Mouse (Mus musculus) naive thymus-derived CD4-positive, alpha-beta T cell, adult 5 months (primary cell): ENCODE data around the gene Olfr725. TPM values are rescaled to one million over a fixed set of nuclear protein-coding genes. Genes with fewer than 3 reads are reported as not detected.

Source experiments
- polyA plus RNA-seq: library from polyadenylated mRNA; unstranded; fragments of 100-300 nt; shearing (Covaris generic); gene quantifications from one replicate; pipeline ENCODE4 v1.2.1, GENCODE M21; 2017

Olfr725 gene
- not detected for polyA plus RNA-seq

DNA sequence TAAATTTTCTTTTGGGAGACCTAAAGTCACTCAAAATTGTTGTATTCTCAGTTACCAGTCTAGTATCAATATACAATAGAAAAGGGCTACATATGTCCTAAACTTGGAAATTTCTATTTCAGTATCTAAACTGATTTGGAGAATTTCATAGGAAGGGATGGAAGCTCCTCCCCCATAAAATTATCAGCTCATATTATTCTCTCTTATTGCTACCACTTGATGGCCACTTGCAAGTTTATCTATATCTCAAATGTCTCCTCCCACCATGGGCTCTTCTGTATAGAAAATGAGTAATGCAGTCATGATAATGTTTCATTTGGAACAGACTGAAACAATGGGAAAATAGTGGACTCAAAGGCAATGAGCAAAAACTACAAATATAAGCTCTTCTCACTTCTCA lies at the start of gene Olfr725:
Gene Olfr725 (minus strand): TSS at position 101 of the 400 bp plus-strand sequence.

Other genes starting within 250 kb of the Olfr725 start
- gene Olfr722, start 138.4 kb downstream of the Olfr725 start, polyA plus RNA-seq = not detected
- gene Olfr723, start 108.6 kb downstream of the Olfr725 start, polyA plus RNA-seq = not detected
- not detected for gene Olfr724, start 77.1 kb downstream of the Olfr725 start, polyA plus RNA-seq
- not detected for gene Olfr726, start 50.6 kb upstream of the Olfr725 start, polyA plus RNA-seq
- 0.30 TPM for gene Olfr727, start 82.8 kb upstream of the Olfr725 start, polyA plus RNA-seq
- not detected for gene Olfr728, start 102.3 kb upstream of the Olfr725 start, polyA plus RNA-seq
- gene Olfr729, start 112.5 kb upstream of the Olfr725 start, polyA plus RNA-seq = 0.30 TPM
- gene Olfr730, start 147.8 kb upstream of the Olfr725 start, polyA plus RNA-seq = not detected
- 0.06 TPM for gene Olfr731, start 201.5 kb upstream of the Olfr725 start, polyA plus RNA-seq
- gene Olfr732, start 243.8 kb upstream of the Olfr725 start, polyA plus RNA-seq = not detected